Mouse (Mus musculus) telencephalon, adult 2 months (tissue): Measurements from ENCODE around the gene Gm4450.
A peak's percentile ranks its signal among the peaks of the same experiment; 100 is the strongest.
"Not testable (repeated sequence)": the region's sequence is repeated elsewhere in the genome, so short reads cannot be mapped to it uniquely, and the experiment has no call there.

Source experiments
- DNase-seq: peaks from one replicate; pipeline ENCODE4 v3.0.0-alpha.2; 2011; ENCODE audit warnings: low read depth, low spot score

The Gm4450 gene

DNA sequence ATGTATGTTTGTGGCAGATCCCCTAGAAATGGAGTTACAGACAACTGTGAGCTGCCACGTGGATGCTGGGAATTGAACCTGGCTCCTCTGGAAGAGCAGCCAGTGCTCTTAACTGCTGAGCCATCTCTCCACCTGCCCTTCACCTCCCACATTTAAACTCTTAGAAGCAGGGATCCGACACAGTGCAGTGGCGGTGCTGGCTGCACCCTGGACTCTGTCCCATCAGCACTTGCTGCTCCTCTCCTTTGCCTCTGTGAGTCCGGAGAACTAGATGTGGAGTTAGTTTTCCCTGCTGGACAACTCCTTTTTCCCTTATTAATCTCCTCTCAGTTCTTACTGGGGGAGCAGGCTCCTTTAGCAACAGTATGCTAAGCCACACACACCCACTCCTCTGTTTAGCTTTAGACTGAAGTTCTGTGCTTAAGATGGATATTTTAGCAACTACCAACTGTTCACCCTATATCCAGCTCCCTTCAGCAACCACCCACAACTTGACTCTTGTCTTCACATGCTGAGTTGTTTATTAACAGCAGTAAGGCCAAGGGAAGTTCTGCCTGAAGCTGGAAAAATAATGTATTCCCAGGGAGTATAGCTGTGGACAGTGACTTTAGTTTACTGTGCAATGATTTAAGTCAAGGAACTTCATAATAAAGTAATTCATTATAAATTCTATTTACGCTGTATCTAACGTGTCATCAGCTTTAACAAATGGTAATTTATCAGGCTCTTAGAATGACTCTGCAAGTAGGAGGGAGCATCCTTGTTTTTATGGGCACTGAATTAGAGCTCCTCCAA, 37.7 kb downstream of the Gm4450 start:
- DNase-seq, result peak; percentile 84

DNA sequence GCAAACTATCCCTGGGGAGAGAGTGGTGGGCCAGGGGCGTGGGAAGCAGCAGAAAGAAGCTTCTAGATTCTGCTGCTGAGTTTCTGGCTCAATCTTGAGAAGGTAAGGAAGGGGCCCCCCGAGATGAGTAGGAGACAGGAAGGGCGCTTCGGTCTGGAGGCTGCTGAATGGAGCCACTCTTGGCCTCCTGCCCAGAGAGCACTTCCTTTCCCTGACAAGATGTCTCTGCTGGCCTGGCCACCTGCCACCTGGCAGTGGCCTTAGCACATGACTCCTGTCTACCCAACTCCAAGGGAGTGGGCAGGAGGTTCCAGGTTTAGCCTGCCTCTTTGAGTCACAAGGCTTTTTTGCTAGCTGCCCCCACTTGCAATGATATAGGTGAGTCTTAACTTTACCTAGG, 39.6 kb downstream of the Gm4450 start:
- peak; percentile 74 for DNase-seq

DNA sequence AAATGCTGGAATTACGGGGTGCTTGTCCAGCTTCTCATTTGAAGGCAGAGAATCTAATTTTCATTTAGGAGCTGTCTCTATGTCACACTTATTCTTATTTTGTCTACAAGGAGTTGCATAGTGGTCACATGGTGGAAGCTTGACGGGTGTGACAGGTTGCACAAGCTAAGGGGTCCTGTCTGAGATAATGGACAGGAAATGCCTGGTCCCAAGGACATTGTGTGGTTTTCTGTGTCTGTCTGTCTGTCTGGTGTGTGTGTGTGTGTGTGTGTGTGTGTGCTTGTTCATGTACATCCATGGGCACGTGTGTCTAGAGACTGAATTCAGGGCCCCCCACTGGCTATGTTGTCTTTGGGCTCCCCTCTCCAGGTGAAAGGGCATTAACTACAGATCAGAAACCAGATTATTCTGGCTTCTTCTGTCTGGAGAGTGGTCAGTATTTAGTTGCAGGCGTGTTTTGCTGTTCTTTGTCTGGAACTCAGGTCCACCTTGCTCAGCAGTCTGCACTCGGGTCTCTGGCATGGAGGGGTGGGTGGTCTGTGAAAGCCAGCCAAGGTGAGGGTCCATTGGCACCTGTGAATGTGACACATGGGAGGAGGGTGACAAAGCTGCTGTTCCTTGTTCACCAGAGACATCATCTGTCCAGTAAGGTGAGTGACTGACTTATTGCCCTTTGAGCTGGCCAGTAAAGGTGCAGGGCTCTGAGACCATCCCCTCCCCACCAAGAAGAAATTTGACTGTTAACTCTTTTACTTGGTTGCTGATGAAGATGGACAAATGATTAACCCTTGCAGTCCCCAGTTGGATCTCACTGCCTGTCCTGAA, 40.3 kb downstream of the Gm4450 start:
- DNase-seq, result no peak

DNA sequence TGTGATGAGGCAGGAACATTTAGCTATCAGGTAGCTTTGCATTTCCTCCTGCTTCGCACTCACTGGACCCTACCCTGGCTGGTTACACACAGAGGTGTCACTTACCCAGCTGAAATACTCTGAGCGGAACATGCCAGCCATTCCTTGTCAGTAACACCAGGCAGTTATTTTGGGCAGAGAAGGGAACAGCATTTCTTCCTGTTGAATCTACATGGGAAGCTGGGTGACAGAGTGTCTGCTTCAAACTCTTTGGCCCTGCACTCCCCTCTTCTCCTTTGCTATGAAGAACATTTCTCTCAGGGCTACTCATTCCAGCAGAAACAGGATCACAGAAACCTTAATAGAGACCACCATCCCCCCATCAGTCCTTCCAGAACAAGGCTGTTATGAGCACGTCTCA, 42.6 kb downstream of the Gm4450 start:
- DNase-seq, result no peak

DNA sequence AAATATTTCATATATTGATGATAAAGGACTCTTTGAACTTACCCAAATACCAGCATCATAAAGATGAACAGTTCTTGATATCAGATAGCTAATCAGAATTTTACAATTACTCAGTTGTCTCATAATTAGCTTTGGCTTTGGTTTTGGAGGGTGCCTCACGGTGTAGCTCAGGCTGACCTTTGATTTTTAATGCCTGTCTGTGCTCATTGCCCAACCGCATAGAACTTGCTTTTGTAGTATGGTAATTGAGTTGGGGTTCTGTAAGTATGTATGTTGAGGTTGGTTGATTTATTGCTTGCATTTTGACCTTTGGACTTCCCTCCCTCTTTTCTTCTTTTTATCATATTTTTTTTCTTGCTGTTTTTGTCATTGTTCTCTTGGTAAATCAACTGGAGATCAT, 43.2 kb downstream of the Gm4450 start:
- no peak for DNase-seq

DNA sequence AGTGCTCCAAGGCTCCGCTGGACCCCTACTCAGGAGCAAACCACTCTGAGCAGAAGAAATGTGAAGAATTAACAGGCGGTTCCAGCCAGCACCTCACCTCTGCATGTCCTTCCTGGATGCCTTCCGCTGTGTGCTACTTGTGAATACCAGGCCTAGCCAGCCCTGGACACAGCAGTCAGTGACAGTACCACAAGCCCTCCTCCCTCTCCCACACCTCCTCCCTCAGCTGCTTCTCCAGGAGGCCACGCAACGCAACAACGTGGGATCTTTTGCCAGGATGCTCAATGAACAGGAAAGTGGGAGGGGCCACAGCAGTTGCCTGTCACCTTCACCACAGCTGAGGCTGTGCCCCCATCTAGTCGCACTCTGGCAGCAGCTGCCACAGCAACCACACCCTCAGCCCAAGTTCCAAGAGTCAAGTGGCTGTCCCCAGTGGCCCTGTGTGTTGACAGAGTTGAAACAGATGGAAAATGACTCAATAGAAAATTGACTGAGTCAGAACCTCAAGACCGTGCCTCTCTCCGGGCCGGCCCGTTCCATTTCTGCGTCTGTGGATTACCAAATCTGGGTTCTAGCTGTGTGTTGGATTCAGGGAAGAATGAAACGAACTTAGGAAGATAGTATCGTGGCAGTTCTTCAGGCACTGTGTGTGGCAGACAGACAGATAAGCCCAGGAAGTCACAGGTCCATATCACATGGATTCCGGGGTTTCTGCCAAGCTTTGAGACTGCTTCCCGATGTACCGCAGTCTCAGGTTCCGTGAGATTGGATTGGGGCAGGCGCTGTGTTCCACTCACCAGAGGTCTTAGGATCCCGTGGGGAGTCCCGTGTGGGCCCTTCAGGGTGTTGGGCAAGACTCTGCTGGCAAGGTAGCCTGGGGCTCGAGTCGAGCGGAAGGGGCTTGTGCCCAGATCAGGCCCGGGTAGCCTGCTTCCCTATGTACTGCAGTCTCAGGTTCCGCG, 46.0 kb downstream of the Gm4450 start:
- DNase-seq, result not testable (repeated sequence)

DNA sequence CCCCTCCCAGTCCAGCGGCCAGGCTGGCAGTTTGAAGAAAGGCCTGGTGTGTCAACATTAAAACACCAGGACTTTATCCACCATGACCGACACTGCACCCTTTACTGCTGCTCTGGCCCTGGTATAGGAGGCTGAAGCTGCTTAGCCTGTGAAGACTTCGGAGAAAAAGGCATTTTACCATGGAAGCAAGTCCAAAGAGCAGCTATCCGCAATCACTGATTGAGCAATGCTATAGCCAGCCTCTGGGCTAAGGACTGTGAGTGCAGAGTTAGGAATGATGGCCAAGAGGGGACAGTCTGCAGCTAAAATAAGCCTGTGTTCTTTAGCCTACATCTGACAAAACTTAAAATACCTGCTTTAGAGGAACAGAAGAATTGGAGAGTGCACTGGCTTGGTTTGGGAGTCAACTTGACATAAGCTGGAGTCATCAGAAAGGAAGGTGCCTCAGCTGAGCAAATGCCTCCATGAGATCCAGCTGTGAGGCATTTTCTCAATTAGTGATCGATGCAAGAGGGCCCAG, 49.6 kb downstream of the Gm4450 start:
- not testable (repeated sequence) for DNase-seq

DNA sequence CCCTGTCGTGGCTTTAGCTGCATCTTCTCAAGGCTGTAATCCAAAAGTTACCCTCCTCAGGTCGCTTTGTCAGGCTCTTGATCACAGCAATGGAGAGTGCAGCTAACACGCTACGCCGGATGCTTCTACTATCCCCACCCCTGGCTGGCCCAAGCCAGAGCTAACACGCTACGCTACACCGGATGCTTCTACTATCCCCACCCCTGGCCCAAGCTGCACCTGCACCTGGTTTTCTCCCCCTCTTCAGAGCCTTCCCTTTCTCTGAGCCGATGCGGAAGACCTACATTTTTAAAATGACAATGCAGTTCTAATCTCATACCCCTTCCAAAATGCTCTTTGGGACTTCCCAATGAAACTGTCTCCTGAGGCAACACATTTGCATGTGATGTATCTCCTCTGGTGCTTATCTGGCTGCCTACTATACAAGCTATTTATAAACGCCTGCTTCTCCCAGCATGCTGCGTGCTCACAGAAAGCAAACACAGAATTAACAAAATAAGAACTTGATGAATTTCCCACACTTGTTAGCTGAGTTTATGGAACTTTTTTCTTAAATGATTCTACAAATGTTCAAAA, 50.3 kb downstream of the Gm4450 start:
- DNase-seq, result not testable (repeated sequence)

DNA sequence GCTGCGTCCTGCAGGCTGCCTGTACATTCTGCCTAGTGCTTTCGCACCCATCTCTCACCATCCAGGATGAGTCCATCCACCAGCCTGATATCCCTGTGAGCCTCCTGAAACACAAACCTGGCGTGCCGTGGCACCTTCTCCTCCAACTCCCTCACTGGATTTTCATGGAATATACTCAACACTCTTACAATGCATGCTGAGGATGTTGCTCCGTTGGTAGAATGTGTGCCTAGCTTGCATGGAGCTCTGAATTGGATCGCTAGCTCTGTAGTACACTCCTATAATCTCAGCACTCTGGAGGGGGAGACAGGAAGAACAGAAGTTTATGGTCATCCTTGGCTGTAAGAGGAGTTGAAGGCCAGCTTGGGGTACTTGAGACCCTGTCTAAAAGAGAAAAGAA, 51.0 kb downstream of the Gm4450 start:
- DNase-seq, result not testable (repeated sequence)

DNA sequence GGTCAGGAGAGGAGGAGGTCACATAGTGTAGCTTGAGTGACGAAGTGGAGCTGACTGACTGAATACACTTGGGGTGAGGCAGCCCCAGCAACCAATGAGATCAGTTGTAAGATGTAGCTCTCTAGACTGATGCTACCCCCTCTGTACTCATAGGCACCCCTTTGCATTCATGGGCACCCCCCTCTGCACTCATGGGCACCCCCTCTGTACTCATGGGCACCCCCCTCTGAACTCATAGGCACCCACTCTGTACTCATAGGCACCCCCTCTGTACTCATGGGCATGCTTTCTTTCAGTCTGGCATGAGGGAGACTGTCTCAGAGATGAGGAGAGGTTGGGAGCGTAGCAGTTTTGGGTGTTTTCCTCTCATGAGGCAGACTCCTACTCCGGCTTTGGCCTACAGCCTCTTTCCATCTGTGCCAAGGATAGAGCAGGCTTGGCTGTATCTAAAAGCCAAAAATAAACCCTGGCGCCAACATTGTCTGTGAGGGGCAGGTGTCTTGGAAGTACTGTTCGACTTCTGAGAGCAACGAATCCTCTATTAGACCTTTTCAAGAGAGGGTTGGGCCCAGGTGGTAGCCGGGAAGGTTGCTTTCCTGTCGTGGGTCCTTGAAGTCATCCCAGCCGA, 52.5 kb downstream of the Gm4450 start:
- DNase-seq, result not testable (repeated sequence)
